Mouse (Mus musculus) hindlimb bud, embryonic 11.5 days (tissue): ENCODE data around the gene Arl10.

Experiments used
- DNase-seq: peaks from one replicate; pipeline ENCODE4 v3.0.0-alpha.2; 2012; ENCODE audit warnings: low read depth, low spot score; ENCODE audit errors: extremely low spot score

Gene Arl10

GRCm38 (mm10) chr13:54574854-54575481, at the start of gene Arl10:
Gene Arl10, plus strand, starts transcription at chr13:54575015.
- no peak for DNase-seq

GRCm38 (mm10) chr13:54527140-54527539, 47.7 kb upstream of the Arl10 start:
- DNase-seq = no peak

GRCm38 (mm10) chr13:54532134-54532533, 42.7 kb upstream of the Arl10 start:
- DNase-seq = no peak

GRCm38 (mm10) chr13:54548036-54548435, 26.8 kb upstream of the Arl10 start:
- DNase-seq = no peak

GRCm38 (mm10) chr13:54556176-54556575, 18.6 kb upstream of the Arl10 start:
- DNase-seq = no peak

- no peak for DNase-seq
Observed at GRCm38 (mm10) chr13:54556796-54557195, 18.0 kb upstream of the Arl10 start.

- no peak for DNase-seq
Observed at GRCm38 (mm10) chr13:54557652-54558051, 17.2 kb upstream of the Arl10 start.

- DNase-seq = no peak
Observed at GRCm38 (mm10) chr13:54559656-54560055, 15.2 kb upstream of the Arl10 start.

- no peak for DNase-seq
Observed at GRCm38 (mm10) chr13:54560608-54561007, 14.2 kb upstream of the Arl10 start.

GRCm38 (mm10) chr13:54562562-54562961, 12.3 kb upstream of the Arl10 start:
- DNase-seq = no peak

- no peak for DNase-seq
Observed at GRCm38 (mm10) chr13:54564232-54565200, 10.3 kb upstream of the Arl10 start.

GRCm38 (mm10) chr13:54565201-54565581, 9.6 kb upstream of the Arl10 start, which contains the start of gene 4833439L19Rik:
Gene 4833439L19Rik, minus strand, starts transcription at chr13:54565435.
- peak; percentile 79 for DNase-seq

- DNase-seq = peak; percentile 42
Observed at GRCm38 (mm10) chr13:54565594-54566345, 9.0 kb upstream of the Arl10 start.

GRCm38 (mm10) chr13:54568380-54568779, 6.4 kb upstream of the Arl10 start:
- no peak for DNase-seq

GRCm38 (mm10) chr13:54569282-54569681, 5.5 kb upstream of the Arl10 start:
- no peak for DNase-seq

GRCm38 (mm10) chr13:54570736-54571135, 4.1 kb upstream of the Arl10 start:
- DNase-seq = no peak

GRCm38 (mm10) chr13:54571637-54572036, 3.2 kb upstream of the Arl10 start:
- DNase-seq = no peak

GRCm38 (mm10) chr13:54572621-54573020, 2.2 kb upstream of the Arl10 start:
- DNase-seq = no peak

- DNase-seq = no peak
Observed at GRCm38 (mm10) chr13:54575489-54575888, 674 bp downstream of the Arl10 start.

- DNase-seq = no peak
Observed at GRCm38 (mm10) chr13:54577652-54578507, 3.1 kb downstream of the Arl10 start.
